Mouse (Mus musculus): ENCODE data around the gene Atg13.

- TF ChIP-seq CTCF (IDR thresholded peaks at IDR 0.05; ENCODE audit: low read depth), result no peak
- TF ChIP-seq EP300 (IDR thresholded peaks at IDR 0.05; ENCODE audit: low read depth), result no peak
These were observed 82.2 kb downstream of the Atg13 start for GRCm38 (mm10) chr2:91628171-91628570.
